Mouse (Mus musculus) gastrocnemius, adult 2 months (tissue): Measurements from ENCODE around the gene Hmx1. TPM values are rescaled to one million over a fixed set of nuclear protein-coding genes. Genes with fewer than 3 reads are reported as not detected.

Experiments
- DNase-seq: peaks from one replicate; pipeline ENCODE4 v3.0.0; 2022
- H3K27ac ChIP-seq: fragments of 200-600 bp; 2 replicates; pipeline ENCODE4 v1.8.1; 2022; ENCODE audit warnings: mild to moderate bottlenecking
- H3K4me3 ChIP-seq: fragments of 200-600 bp; 2 replicates; pipeline ENCODE4 v1.8.1; 2022; ENCODE audit warnings: mild to moderate bottlenecking, moderate library complexity
- CTCF ChIP-seq: fragments of 200-600 bp; IDR thresholded peaks from 2 replicates; pipeline ENCODE4 v1.8.1; 2022; ENCODE audit warnings: antibody characterized with exemption, mild to moderate bottlenecking, moderate library complexity
- intact Hi-C: fragments of 180-260 bp; cut with DNase I; formaldehyde crosslinking; loops from one replicate; pipeline ENCODE4 v1.15.1; 2025
- total RNA-seq, 2 experiments: library from RNA; stranded (reverse); gene quantifications; 2 replicates each; pipeline ENCODE4 v1.2.3; 2021

Hmx1 gene
- total RNA-seq, 2 experiments from 2014 or later, result not detected

GRCm38 (mm10) chr5:35447656-35448443 lies 58.9 kb downstream of the Hmx1 start:
- intact Hi-C loops, result no loop called here
- Histone ChIP-seq H3K4me3 (0 out of 2 replicates have a peak overlapping the region, but pooled peaks have one; percentile 15), H3K27ac (no peak overlapping the region)
- DNase-seq, result peak; percentile 42
- TF ChIP-seq CTCF, result no peak

Other genes starting within 250 kb of the Hmx1 start
- under 1 TPM; 0.25 to 0.26 TPM for gene Adra2c, start 110.8 kb upstream of the Hmx1 start, total RNA-seq
- gene Cpz, start 136.6 kb downstream of the Hmx1 start, total RNA-seq, result under 1 TPM; 0.13 to 0.89 TPM
- gene Trmt44, start 186.0 kb downstream of the Hmx1 start, total RNA-seq, result 1 to 10 TPM; 1.5 to 1.6 TPM
- gene Acox3, start 193.9 kb downstream of the Hmx1 start, total RNA-seq, result 10 to 100 TPM; 15.4 to 18.0 TPM